Comparison of ENCODE assay signal across 14 mouse cellular contexts in the genomic region with DNA sequence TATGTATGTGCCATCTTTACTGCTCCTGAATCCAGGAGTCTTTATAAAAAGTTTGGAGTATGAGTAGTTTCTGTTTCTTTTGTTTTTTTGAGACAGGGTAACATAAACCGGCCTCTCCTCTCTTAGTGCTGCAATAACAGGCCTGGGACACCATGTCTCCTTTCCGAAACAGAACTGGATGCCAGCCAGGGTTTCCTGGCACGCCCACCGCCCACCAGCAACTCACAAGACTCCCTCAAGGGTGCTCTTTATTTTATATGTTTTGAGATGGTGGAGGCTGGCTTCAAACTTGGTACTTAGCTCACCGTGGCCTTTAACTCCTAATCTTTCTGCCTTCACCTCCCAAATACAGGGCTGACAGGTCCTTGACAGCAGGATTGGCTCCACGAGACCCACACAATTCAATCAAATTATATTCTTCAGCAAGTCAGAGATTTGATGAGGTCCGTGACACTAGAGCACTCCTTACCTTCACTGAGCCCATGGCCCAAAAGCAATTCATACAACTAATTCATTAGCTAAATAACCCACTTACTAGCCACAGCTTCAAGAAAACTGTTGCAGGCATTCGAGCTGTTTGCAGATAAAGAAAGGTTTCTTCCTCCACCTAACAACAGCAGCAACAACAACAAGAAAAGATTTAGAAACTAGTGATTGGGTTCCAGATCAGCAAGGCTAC. TPM values are rescaled to one million over a fixed set of nuclear protein-coding genes. Genes with fewer than 3 reads are reported as not detected.
A peak's percentile ranks its signal among the peaks of the same experiment; 100 is the strongest.
DNase-seq lines count a peak whose midpoint lies in the region; ATAC-seq and TF ChIP-seq lines count a peak whose summit lies in the region.
"Had no signal": no experiment of that assay in that cellular context is flagged by ENCODE, and none has a peak within 500 bp of the region (broad histone marks: within the 10 kb centered on the region; RNA-seq: fewer than 3 reads in every experiment).

No protein-coding gene starts in this region.

- 0 out of 2 replicates have a peak, but pooled peaks have one; percentile 44 for TF ChIP-seq EP300 in lung, postnatal 0 days (IDR thresholded peaks at IDR 0.05)

- no peaks in the 10 kb centered on the region for H3K36me3 ChIP-seq in lung, postnatal 0 days (ENCODE audit: insufficient read depth, low read length)
- peaks cover 16% of the 10 kb centered on the region for H3K36me3 ChIP-seq in ES-E14 (ENCODE audit: control insufficient read depth, insufficient read depth, low read length, poor library complexity, severe bottlenecking)
- peaks cover 3% of the 10 kb centered on the region for H3K36me3 ChIP-seq in liver, embryonic 16.5 days (ENCODE audit: control insufficient read depth, insufficient read depth)

- H3K4me2 ChIP-seq in lung, postnatal 0 days (replicated peaks; ENCODE audit: low read depth, low read length) = no peak overlapping the region
- no peak overlapping the region for H3K4me2 ChIP-seq in liver, embryonic 16.5 days (ENCODE audit: low read depth, low read length)

- TF ChIP-seq CTCF in lung, postnatal 0 days (IDR thresholded peaks at IDR 0.05) = no peak
- no peak for TF ChIP-seq CTCF in lung, adult 2 months (IDR thresholded peaks at IDR 0.05; ENCODE audit: insufficient read depth, low read length)

- no peaks in the 10 kb centered on the region for H3K9me3 ChIP-seq in lung, postnatal 0 days (ENCODE audit: low read length)
- no peaks in the 10 kb centered on the region for H3K9me3 ChIP-seq in ES-E14 (ENCODE audit: control insufficient read depth, insufficient read depth, low read depth, low read length)
- H3K9me3 ChIP-seq in liver, embryonic 16.5 days (replicated peaks; ENCODE audit: control insufficient read depth, low read length) = no peaks in the 10 kb centered on the region
- H3K9me3 ChIP-seq: forebrain, embryonic 13.5 days; kidney, embryonic 15.5 days; liver, embryonic 15.5 days had no signal

- H3K9ac ChIP-seq in lung, postnatal 0 days (replicated peaks; ENCODE audit: low read depth) = no peak overlapping the region
- 0 out of 2 replicates have a peak overlapping the region, but pooled peaks have one; percentile 20 for H3K9ac ChIP-seq in ES-E14 (ENCODE audit: insufficient read depth, low read depth, low read length, poor library complexity, severe bottlenecking)
- H3K9ac ChIP-seq in liver, embryonic 16.5 days (ENCODE audit: low read depth, low read length) = no peak overlapping the region
- H3K9ac ChIP-seq: liver, embryonic 15.5 days had no signal

- DNase-seq in cerebellum, adult 9-10 months = peak; percentile 65
- DNase-seq in cerebellum, postnatal 4 days (ENCODE audit: low spot score in 2 of 2) = no peak
- DNase-seq in lung, postnatal 0 days (ENCODE audit: low spot score) = no peak
- no peak for DNase-seq in lung, adult 2 months
- no peak for DNase-seq in ES-E14 (ENCODE audit: low read depth, low spot score)
- DNase-seq in gastrocnemius, adult 18-20 months (ENCODE audit: low spot score) = no peak
- DNase-seq: adrenal gland, adult 8-10 months; midbrain, embryonic 14.5 days; right cerebral cortex, adult 18-20 months; thymus, adult 18-20 months had no signal

- WGBS in lung, postnatal 0 days = 77% methylated on average over 8 of the region's 8 CpGs
- 61% methylated on average over 8 of the region's 8 CpGs for WGBS in lung, adult 2 months
- WGBS in liver, embryonic 16.5 days (ENCODE audit: insufficient replicate concordance) = 76% methylated on average over 8 of the region's 8 CpGs

- in situ Hi-C loops in ES-E14 (cut with MboI; ENCODE audit: low sequenced_read_pairs in 2 of 2, unreplicated experiment in 2 of 2) = no loop called here

- H3K4me1 ChIP-seq in lung, postnatal 0 days (ENCODE audit: insufficient read depth, low read depth, low read length) = peaks cover 19% of the 10 kb centered on the region; the same call in 1 of the 2 replicates
- peaks cover 11% of the 10 kb centered on the region for H3K4me1 ChIP-seq in lung, adult 2 months (ENCODE audit: control insufficient read depth, insufficient read depth, low read length)
- peaks cover 2 to 12% of the 10 kb centered on the region in 2 experiments for H3K4me1 ChIP-seq in ES-E14 (ENCODE audit: control insufficient read depth in 2 of 2, insufficient read depth in 2 of 2, low read length in 2 of 2, poor library complexity in 1 of 2)
- H3K4me1 ChIP-seq in liver, embryonic 16.5 days (ENCODE audit: control insufficient read depth, low read depth, low read length) = peaks cover 34% of the 10 kb centered on the region

- TF ChIP-seq POLR2A in lung, adult 2 months (IDR thresholded peaks at IDR 0.05; ENCODE audit: borderline replicate concordance, extremely low read depth, low read depth, low read length) = no peak

- H3K4me3 ChIP-seq in lung, postnatal 0 days (ENCODE audit: low read depth, low read length) = no peak overlapping the region
- no peak overlapping the region for H3K4me3 ChIP-seq in lung, adult 2 months (replicated peaks; ENCODE audit: extremely low read depth, low read depth, low read length)
- no peak overlapping the region for H3K4me3 ChIP-seq in ES-E14 (ENCODE audit: insufficient read depth in 1 of 2, low read depth in 1 of 2, low read length in 2 of 2, poor library complexity in 1 of 2, severe bottlenecking in 1 of 2)
- H3K4me3 ChIP-seq in liver, embryonic 16.5 days (ENCODE audit: low read depth, low read length) = no peak overlapping the region

- no peak overlapping the region for H3K27ac ChIP-seq in lung, postnatal 0 days (ENCODE audit: low read length)
- H3K27ac ChIP-seq in ES-E14 (ENCODE audit: insufficient read depth, low read depth, low read length, poor library complexity, severe bottlenecking) = no peak overlapping the region
- H3K27ac ChIP-seq in liver, embryonic 16.5 days (ENCODE audit: low read length) = 0 out of 2 replicates have a peak overlapping the region, but pooled peaks have one; percentile 20
- H3K27ac ChIP-seq: forebrain, embryonic 13.5 days had no signal

- no peaks in the 10 kb centered on the region for H3K27me3 ChIP-seq in lung, postnatal 0 days (replicated peaks; ENCODE audit: insufficient read depth, low read length)
- H3K27me3 ChIP-seq in liver, embryonic 16.5 days (ENCODE audit: control insufficient read depth, insufficient read depth, low read depth, low read length) = no peaks in the 10 kb centered on the region
- H3K27me3 ChIP-seq: forebrain, embryonic 13.5 days; kidney, embryonic 15.5 days; liver, embryonic 15.5 days had no signal

- ATAC-seq in lung, postnatal 0 days = no peak
- no peak for ATAC-seq in liver, embryonic 16.5 days (ENCODE audit: low read depth)
- ATAC-seq: forebrain, embryonic 13.5 days had no signal

TF ChIP-seq in ES-E14, 5 proteins besides CTCF, POLR2A, EP300 and RAD21:
- TF ChIP-seq ZC3H11A (IDR thresholded peaks at IDR 0.05; ENCODE audit: borderline replicate concordance, low read depth, low read length) (no peak), CHD2 (IDR thresholded peaks at IDR 0.05; ENCODE audit: low read depth, low read length) (no peak), HCFC1 (IDR thresholded peaks at IDR 0.05; ENCODE audit: borderline replicate concordance, insufficient read depth, low read length) (no peak), MAFK (IDR thresholded peaks at IDR 0.05; ENCODE audit: insufficient read depth, low read depth, low read length) (no peak), ZNF384 (IDR thresholded peaks at IDR 0.05; ENCODE audit: low read depth, low read length) (no peak)

RNA-seq across cellular contexts. Expression of a gene that starts 1.5 kb away (rescaled TPM):
- 3.0 and 3.2 TPM in 2 replicates for polyA plus RNA-seq in lung, postnatal 0 days (2015; fragmentation: Nextera tagmentation; extraction: Ambion mirVana)
- polyA plus RNA-seq in lung, adult 2 months (2012; rRNA removed) = 1.6 and 2.3 TPM in 2 replicates
- total RNA-seq in ES-E14 (2012; rRNA removed) = 48.3 and 57.9 TPM in 2 replicates
- polyA plus RNA-seq in liver, embryonic 16.5 days (2015; fragmentation: Nextera tagmentation; extraction: Ambion mirVana) = 14.5 TPM in 2 replicates
- total RNA-seq in gastrocnemius, adult 18-20 months (2021) = under 1 TPM; 0.46 to 0.95 TPM

RNA-seq across cellular contexts. Expression of a gene that starts 2.3 kb away (rescaled TPM):
- polyA plus RNA-seq in lung, postnatal 0 days (2015; fragmentation: Nextera tagmentation; extraction: Ambion mirVana) = 97.1 and 105 TPM in 2 replicates
- polyA plus RNA-seq in lung, adult 2 months (2012; rRNA removed) = 72.8 and 74.1 TPM in 2 replicates
- total RNA-seq in ES-E14 (2012; rRNA removed) = 67.7 and 73.8 TPM in 2 replicates
- polyA plus RNA-seq in liver, embryonic 16.5 days (2015; fragmentation: Nextera tagmentation; extraction: Ambion mirVana) = 44.9 and 46.0 TPM in 2 replicates
- 1 to 10 TPM; 7.7 to 7.9 TPM for total RNA-seq in gastrocnemius, adult 18-20 months (2021)

RNA-seq across cellular contexts. Expression of a gene that starts 33.2 kb away (rescaled TPM):
- 38.5 and 45.0 TPM in 2 replicates for polyA plus RNA-seq in lung, postnatal 0 days (2015; fragmentation: Nextera tagmentation; extraction: Ambion mirVana)
- polyA plus RNA-seq in lung, adult 2 months (2012; rRNA removed) = 99.7 and 103 TPM in 2 replicates
- 39.0 and 61.5 TPM in 2 replicates for total RNA-seq in ES-E14 (2012; rRNA removed)
- 14.9 and 16.2 TPM in 2 replicates for polyA plus RNA-seq in liver, embryonic 16.5 days (2015; fragmentation: Nextera tagmentation; extraction: Ambion mirVana)
- total RNA-seq in gastrocnemius, adult 18-20 months (2021) = 10 to 100 TPM; 34.6 to 35.4 TPM

RNA-seq across cellular contexts. Expression of a gene that starts 33.3 kb away (rescaled TPM):
- 49.1 and 57.4 TPM in 2 replicates for polyA plus RNA-seq in lung, postnatal 0 days (2015; fragmentation: Nextera tagmentation; extraction: Ambion mirVana)
- polyA plus RNA-seq in lung, adult 2 months (2012; rRNA removed) = 53.4 and 60.4 TPM in 2 replicates
- total RNA-seq in ES-E14 (2012; rRNA removed) = 3.4 and 6.4 TPM in 2 replicates
- polyA plus RNA-seq in liver, embryonic 16.5 days (2015; fragmentation: Nextera tagmentation; extraction: Ambion mirVana) = 3.5 and 4.5 TPM in 2 replicates
- total RNA-seq in gastrocnemius, adult 18-20 months (2021) = 1 to 10 TPM; 1.9 to 3.2 TPM

RNA-seq across cellular contexts. Expression of a gene that starts 36.1 kb away (rescaled TPM):
- 59.7 and 60.4 TPM in 2 replicates for polyA plus RNA-seq in lung, postnatal 0 days (2015; fragmentation: Nextera tagmentation; extraction: Ambion mirVana)
- polyA plus RNA-seq in lung, adult 2 months (2012; rRNA removed) = 59.3 and 69.3 TPM in 2 replicates
- 34.8 and 38.8 TPM in 2 replicates for total RNA-seq in ES-E14 (2012; rRNA removed)
- 14.1 and 15.3 TPM in 2 replicates for polyA plus RNA-seq in liver, embryonic 16.5 days (2015; fragmentation: Nextera tagmentation; extraction: Ambion mirVana)
- 10 to 100 TPM; 62.9 to 69.0 TPM for total RNA-seq in gastrocnemius, adult 18-20 months (2021)
